Mouse (Mus musculus): ENCODE results near the gene Tvp23a. TPM values are rescaled to one million over a fixed set of nuclear protein-coding genes. Genes with fewer than 3 reads are reported as not detected.

Tvp23a gene
- polyA plus RNA-seq, 1 experiment from 2014 or later = 60.3 TPM

DNA sequence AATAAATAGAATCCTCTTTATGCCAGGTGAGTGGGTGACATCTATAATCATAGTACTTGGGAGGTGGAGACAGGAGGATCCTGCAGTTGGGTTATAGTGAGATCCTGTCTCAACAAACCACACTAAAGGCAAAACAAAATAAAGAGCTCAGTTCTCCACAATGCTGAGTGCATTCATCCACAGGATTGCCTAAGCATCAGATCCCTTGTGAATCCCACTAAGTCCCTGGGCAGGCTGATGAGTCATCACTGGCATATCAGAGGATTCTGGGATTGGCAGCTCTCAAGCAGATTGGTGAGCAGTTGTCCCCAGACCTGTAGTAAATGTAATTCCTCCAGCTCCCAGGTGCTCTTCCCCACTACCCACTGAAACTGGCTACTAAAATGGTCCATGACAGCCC lies 3.4 kb downstream of the Tvp23a start:
- no peak for ATAC-seq
- H3K9ac ChIP-seq (replicated peaks; ENCODE audit: low read depth, low read length) = no peak overlapping the region
- H3K4me1 ChIP-seq (replicated peaks; ENCODE audit: control insufficient read depth, insufficient read depth, low read length) = peaks cover 29% of the 10 kb centered on the region

DNA sequence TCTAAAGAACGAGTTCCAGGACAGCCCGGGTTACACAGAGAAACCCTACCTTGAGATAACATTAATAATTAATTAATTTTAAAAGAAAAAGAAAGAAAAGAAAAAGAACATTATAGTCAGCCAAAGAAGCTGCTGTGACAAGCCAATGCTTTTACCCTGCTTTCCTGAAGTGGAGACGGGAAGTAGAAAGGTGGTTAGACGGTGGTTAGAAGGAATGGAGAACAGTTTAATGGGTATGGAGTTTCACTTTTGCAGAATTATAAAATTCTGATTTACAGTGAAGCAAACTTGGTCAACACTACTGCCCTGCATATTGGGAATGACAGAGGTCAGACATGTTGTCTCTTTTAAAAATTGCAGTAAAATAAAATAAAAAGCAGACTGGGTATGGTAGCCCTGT lies 5.4 kb downstream of the Tvp23a start:
- no peaks in the 10 kb centered on the region for H3K36me3 ChIP-seq (ENCODE audit: control insufficient read depth, insufficient read depth)
- WGBS = 92% methylated on average over 4 of the region's 4 CpGs
- H3K4me2 ChIP-seq (ENCODE audit: low read length) = no peak overlapping the region
- H3K27me3 ChIP-seq (replicated peaks; ENCODE audit: control insufficient read depth, insufficient read depth, low read length) = no peaks in the 10 kb centered on the region
- ATAC-seq = no peak
- H3K27ac ChIP-seq (ENCODE audit: low read length) = no peak overlapping the region
- H3K4me1 ChIP-seq (replicated peaks; ENCODE audit: control insufficient read depth, insufficient read depth, low read length) = peaks cover 23% of the 10 kb centered on the region
- H3K4me3 ChIP-seq (replicated peaks; ENCODE audit: low read length) = no peak overlapping the region
- H3K9me3 ChIP-seq (ENCODE audit: control insufficient read depth, low read length) = no peaks in the 10 kb centered on the region
- no peak overlapping the region for H3K9ac ChIP-seq (replicated peaks; ENCODE audit: low read depth, low read length)

More for the DNA sequence above, 3.4 kb downstream of the Tvp23a start:
- Histone ChIP-seq H3K36me3 (ENCODE audit: control insufficient read depth, insufficient read depth) (no peaks in the 10 kb centered on the region), H3K27me3 (replicated peaks; ENCODE audit: control insufficient read depth, insufficient read depth, low read length) (no peaks in the 10 kb centered on the region), H3K27ac (ENCODE audit: low read length) (no peak overlapping the region), H3K4me2 (ENCODE audit: low read length) (no peak overlapping the region), H3K4me3 (replicated peaks; ENCODE audit: low read length) (no peak overlapping the region), H3K9me3 (ENCODE audit: control insufficient read depth, low read length) (no peaks in the 10 kb centered on the region)

DNA sequence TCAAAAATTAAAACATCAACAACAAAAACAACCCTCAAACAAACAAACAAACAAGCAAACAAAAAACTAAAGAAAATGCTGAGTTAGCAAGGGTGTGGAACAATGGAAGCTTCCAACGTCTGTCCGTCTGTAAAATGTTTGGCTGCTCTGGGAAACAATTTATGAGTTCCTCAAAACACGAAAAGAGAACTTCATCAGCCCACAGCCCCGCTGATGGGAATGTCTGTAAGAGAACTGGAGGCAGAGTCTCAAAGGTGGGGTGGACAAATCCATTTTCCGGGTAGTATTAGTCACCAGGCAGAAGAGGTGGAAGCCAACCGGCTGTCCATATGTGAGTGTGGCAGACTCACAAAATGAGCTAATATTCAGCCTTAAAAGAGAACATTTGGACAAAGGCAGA lies 5.8 kb downstream of the Tvp23a start:
- H3K4me2 ChIP-seq (ENCODE audit: low read length) = no peak overlapping the region
- H3K9ac ChIP-seq (replicated peaks; ENCODE audit: low read depth, low read length) = no peak overlapping the region
- no peaks in the 10 kb centered on the region for H3K9me3 ChIP-seq (ENCODE audit: control insufficient read depth, low read length)
- H3K27me3 ChIP-seq (replicated peaks; ENCODE audit: control insufficient read depth, insufficient read depth, low read length) = no peaks in the 10 kb centered on the region
- peaks cover 22% of the 10 kb centered on the region for H3K4me1 ChIP-seq (replicated peaks; ENCODE audit: control insufficient read depth, insufficient read depth, low read length)
- ATAC-seq = no peak
- H3K27ac ChIP-seq (ENCODE audit: low read length) = no peak overlapping the region
- 89% methylated on average over 6 of the region's 6 CpGs for WGBS
- H3K4me3 ChIP-seq (replicated peaks; ENCODE audit: low read length) = no peak overlapping the region
- no peaks in the 10 kb centered on the region for H3K36me3 ChIP-seq (ENCODE audit: control insufficient read depth, insufficient read depth)

DNA sequence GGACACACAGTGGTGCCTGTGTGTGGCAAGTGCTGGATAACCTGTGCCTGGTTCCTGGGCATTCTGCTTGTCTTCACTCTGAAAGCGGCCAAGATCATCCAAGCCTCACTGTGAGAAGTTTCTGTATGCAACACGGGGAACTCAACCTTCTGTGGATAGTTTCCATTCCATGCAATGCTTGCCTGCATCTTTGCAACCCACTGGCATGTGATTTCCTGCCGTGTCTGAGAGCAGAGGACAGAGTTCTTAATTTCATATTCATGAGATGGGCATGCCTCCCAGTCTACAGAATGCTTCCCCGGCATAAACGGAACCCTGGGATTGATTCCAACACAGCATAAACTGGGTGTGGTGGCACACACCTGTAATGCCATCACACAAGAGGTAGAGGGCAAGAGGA lies 9.1 kb downstream of the Tvp23a start:
- ATAC-seq = no peak
- Histone ChIP-seq H3K27ac (ENCODE audit: low read length) (no peak overlapping the region), H3K4me1 (replicated peaks; ENCODE audit: control insufficient read depth, insufficient read depth, low read length) (no peaks in the 10 kb centered on the region), H3K27me3 (replicated peaks; ENCODE audit: control insufficient read depth, insufficient read depth, low read length) (no peaks in the 10 kb centered on the region), H3K4me3 (replicated peaks; ENCODE audit: low read length) (no peak overlapping the region), H3K36me3 (ENCODE audit: control insufficient read depth, insufficient read depth) (no peaks in the 10 kb centered on the region), H3K9ac (replicated peaks; ENCODE audit: low read depth, low read length) (no peak overlapping the region), H3K4me2 (ENCODE audit: low read length) (no peak overlapping the region), H3K9me3 (ENCODE audit: control insufficient read depth, low read length) (no peaks in the 10 kb centered on the region)
- 72% methylated on average over 5 of the region's 5 CpGs for WGBS

DNA sequence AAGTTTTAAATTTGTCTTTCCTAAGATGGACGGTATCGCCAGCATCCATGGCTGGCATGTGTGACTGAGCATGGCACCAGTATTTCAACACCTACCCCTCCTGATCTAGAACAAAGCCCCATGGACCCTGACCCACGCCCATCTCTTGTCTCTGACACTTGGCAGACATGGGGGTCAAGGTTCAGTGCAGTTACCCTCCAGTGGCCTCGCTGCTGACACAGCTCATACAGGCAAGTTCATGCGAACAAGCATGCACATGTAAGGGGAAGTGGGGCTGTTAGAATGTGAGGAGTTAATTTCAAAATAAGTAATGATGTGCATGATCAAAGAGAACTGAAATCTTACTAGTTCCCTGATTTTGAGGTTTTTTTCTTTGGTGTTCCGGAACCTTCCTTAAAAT lies 11.0 kb downstream of the Tvp23a start:
- Histone ChIP-seq H3K36me3 (ENCODE audit: control insufficient read depth, insufficient read depth) (no peaks in the 10 kb centered on the region), H3K27me3 (replicated peaks; ENCODE audit: control insufficient read depth, insufficient read depth, low read length) (no peaks in the 10 kb centered on the region), H3K4me1 (replicated peaks; ENCODE audit: control insufficient read depth, insufficient read depth, low read length) (no peaks in the 10 kb centered on the region), H3K9ac (replicated peaks; ENCODE audit: low read depth, low read length) (no peak overlapping the region), H3K4me3 (replicated peaks; ENCODE audit: low read length) (no peak overlapping the region), H3K4me2 (ENCODE audit: low read length) (no peak overlapping the region), H3K9me3 (ENCODE audit: control insufficient read depth, low read length) (no peaks in the 10 kb centered on the region), H3K27ac (ENCODE audit: low read length) (no peak overlapping the region)
- no peak for ATAC-seq
- WGBS = 86% methylated on average over 6 of the region's 6 CpGs

DNA sequence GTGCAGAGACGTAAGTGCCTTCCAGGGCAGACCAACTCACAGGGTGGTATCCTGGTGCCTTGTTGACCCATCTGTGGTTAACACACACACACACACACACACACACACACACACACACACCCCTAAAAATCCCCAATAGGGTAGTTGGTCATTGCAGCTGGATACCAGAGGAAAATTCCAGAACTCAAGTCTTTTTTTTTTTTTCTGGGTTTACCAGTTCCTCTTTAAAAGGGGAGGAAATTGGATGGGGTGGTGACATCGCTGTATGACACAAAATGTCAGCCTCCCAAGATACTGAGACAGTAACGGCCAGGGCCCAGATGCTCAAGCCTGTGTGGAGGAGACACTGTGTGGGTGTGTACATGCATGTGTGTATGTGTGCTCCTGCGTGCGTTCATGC lies 13.8 kb downstream of the Tvp23a start:
- no peaks in the 10 kb centered on the region for H3K36me3 ChIP-seq (ENCODE audit: control insufficient read depth, insufficient read depth)
- ATAC-seq = no peak
- no peaks in the 10 kb centered on the region for H3K4me1 ChIP-seq (replicated peaks; ENCODE audit: control insufficient read depth, insufficient read depth, low read length)
- no peak overlapping the region for H3K9ac ChIP-seq (replicated peaks; ENCODE audit: low read depth, low read length)
- H3K4me3 ChIP-seq (replicated peaks; ENCODE audit: low read length) = no peak overlapping the region
- H3K27me3 ChIP-seq (replicated peaks; ENCODE audit: control insufficient read depth, insufficient read depth, low read length) = no peaks in the 10 kb centered on the region
- H3K4me2 ChIP-seq (ENCODE audit: low read length) = no peak overlapping the region
- no peak overlapping the region for H3K27ac ChIP-seq (ENCODE audit: low read length)
- WGBS = 91% methylated on average over 5 of the region's 5 CpGs
- H3K9me3 ChIP-seq (ENCODE audit: control insufficient read depth, low read length) = no peaks in the 10 kb centered on the region

DNA sequence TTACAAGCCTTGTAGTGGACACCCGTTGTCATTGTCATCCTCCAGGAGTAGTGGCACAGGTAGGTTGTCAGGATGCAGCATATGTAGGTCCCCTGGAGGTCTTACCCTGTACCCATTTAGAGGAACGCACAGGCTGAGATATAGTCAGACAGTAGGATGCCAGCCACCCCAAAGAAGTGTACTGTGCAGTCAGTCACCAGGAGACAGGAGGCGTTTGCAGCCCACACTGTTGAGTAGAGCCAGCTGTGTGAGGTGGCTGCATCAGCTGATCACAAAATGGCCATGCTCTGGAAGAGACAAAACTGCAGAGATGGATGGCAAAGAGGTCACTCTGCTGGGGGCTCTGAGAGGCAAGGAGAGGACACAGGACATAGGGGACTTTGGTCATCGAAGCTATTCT lies 14.8 kb downstream of the Tvp23a start:
- no peak overlapping the region for H3K4me3 ChIP-seq (replicated peaks; ENCODE audit: low read length)
- ATAC-seq = no peak
- peaks cover 2% of the 10 kb centered on the region; the same call in 1 of the 2 replicates for H3K36me3 ChIP-seq (ENCODE audit: control insufficient read depth, insufficient read depth)
- H3K9ac ChIP-seq (replicated peaks; ENCODE audit: low read depth, low read length) = no peak overlapping the region
- no peak overlapping the region for H3K4me2 ChIP-seq (ENCODE audit: low read length)
- H3K4me1 ChIP-seq (replicated peaks; ENCODE audit: control insufficient read depth, insufficient read depth, low read length) = no peaks in the 10 kb centered on the region
- no peak overlapping the region for H3K27ac ChIP-seq (ENCODE audit: low read length)
- no peaks in the 10 kb centered on the region for H3K9me3 ChIP-seq (ENCODE audit: control insufficient read depth, low read length)
- H3K27me3 ChIP-seq (replicated peaks; ENCODE audit: control insufficient read depth, insufficient read depth, low read length) = no peaks in the 10 kb centered on the region
- WGBS = 87% methylated on average over 4 of the region's 4 CpGs

DNA sequence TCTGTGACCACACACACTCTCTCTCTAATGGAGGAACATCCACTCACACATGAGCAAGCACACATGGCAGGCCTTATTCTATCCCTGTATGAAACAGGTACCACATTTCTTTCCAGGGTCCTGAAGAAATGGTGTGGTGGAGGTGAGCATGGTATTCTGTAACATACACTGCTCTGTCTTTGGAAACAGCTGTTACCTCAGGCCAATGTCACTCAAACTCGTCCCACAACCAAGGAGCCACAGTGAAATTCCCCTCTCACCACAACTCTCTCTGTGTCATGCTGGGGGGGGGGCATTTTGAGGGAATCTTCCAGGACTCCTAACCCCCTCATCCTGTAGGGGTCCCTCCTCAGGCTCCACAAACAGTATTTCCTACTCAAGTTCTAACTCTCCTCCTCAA lies 15.3 kb downstream of the Tvp23a start:
- H3K4me1 ChIP-seq (replicated peaks; ENCODE audit: control insufficient read depth, insufficient read depth, low read length) = no peaks in the 10 kb centered on the region
- H3K9me3 ChIP-seq (ENCODE audit: control insufficient read depth, low read length) = no peaks in the 10 kb centered on the region
- H3K27ac ChIP-seq (ENCODE audit: low read length) = no peak overlapping the region
- no peak for ATAC-seq
- no peak overlapping the region for H3K9ac ChIP-seq (replicated peaks; ENCODE audit: low read depth, low read length)
- 95% methylated on average over 1 of the region's 1 CpGs for WGBS
- H3K4me2 ChIP-seq (ENCODE audit: low read length) = no peak overlapping the region
- H3K36me3 ChIP-seq (ENCODE audit: control insufficient read depth, insufficient read depth) = peaks cover 2% of the 10 kb centered on the region; the same call in 1 of the 2 replicates
- H3K27me3 ChIP-seq (replicated peaks; ENCODE audit: control insufficient read depth, insufficient read depth, low read length) = no peaks in the 10 kb centered on the region
- H3K4me3 ChIP-seq (replicated peaks; ENCODE audit: low read length) = no peak overlapping the region

DNA sequence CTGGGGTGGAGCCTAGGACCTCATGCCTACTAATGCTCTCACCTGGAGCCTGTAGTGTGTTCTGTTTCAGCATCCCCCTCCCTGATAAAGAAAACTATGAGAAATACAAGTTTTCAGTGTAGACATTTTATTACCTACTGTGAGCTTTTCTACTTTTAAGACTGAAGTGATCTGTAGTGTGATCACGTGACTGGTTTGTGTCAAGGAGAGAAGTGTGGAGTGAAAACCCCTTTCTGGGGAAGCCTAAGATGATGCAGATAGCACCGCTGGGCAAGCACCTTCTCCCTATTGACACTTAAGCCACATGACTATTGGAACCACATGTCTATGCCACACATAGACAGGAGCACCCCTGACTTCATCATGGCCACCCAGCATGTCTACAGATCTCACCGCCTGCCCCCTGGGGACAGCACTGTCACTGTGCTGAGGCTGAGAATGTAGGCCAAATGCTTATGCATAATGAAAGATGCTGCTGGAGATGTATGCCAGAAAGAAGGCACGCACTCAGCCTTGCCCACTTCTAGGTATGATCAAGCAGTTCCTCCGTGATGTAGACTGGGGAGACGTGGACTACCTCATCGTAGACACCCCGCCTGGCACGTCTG lies 26.6 kb downstream of the Tvp23a start:
- ATAC-seq = no peak
- H3K9me3 ChIP-seq (ENCODE audit: control insufficient read depth, low read length) = no peaks in the 10 kb centered on the region
- no peaks in the 10 kb centered on the region for H3K27me3 ChIP-seq (replicated peaks; ENCODE audit: control insufficient read depth, insufficient read depth, low read length)
- WGBS = 94% methylated on average over 9 of the region's 9 CpGs
- H3K9ac ChIP-seq (replicated peaks; ENCODE audit: low read depth, low read length) = no peak overlapping the region
- H3K27ac ChIP-seq (ENCODE audit: low read length) = no peak overlapping the region
- H3K4me3 ChIP-seq (replicated peaks; ENCODE audit: low read length) = no peak overlapping the region
- no peaks in the 10 kb centered on the region for H3K4me1 ChIP-seq (replicated peaks; ENCODE audit: control insufficient read depth, insufficient read depth, low read length)
- no peak overlapping the region for H3K4me2 ChIP-seq (ENCODE audit: low read length)
- peaks cover 41% of the 10 kb centered on the region for H3K36me3 ChIP-seq (ENCODE audit: control insufficient read depth, insufficient read depth)

DNA sequence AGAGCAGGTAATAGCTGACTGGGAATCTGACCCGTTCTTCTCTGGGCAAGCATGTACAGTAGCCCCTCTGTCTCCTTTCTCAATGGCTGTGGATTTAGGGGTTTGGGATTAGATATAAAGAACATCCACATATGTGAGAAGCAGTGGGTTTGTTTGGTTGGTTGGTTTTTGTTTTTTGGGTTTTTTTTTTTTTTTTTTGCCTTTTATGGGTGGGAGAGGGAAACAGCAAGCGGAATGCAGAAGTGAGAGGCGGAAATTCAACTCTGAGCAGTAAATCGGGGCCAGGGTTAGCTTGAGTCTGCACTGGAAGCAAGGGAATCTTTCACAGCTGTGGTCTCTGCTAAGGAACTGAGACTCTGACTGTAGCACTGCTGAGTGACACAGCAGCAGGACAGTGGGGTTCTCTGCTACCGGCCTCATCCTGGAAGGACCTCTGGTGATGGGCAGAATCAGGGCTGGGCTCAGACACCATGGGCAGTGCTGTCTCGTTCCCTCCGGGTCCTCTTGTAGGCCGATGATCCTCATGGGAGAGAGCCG lies 29.4 kb downstream of the Tvp23a start:
- Histone ChIP-seq H3K9ac (replicated peaks; ENCODE audit: low read depth, low read length) (no peak overlapping the region), H3K9me3 (ENCODE audit: control insufficient read depth, low read length) (no peaks in the 10 kb centered on the region), H3K36me3 (ENCODE audit: control insufficient read depth, insufficient read depth) (peaks cover 29% of the 10 kb centered on the region), H3K4me1 (replicated peaks; ENCODE audit: control insufficient read depth, insufficient read depth, low read length) (peaks cover under 1% of the 10 kb centered on the region; the same call in 1 of the 2 replicates), H3K4me3 (replicated peaks; ENCODE audit: low read length) (no peak overlapping the region), H3K4me2 (ENCODE audit: low read length) (no peak overlapping the region), H3K27me3 (replicated peaks; ENCODE audit: control insufficient read depth, insufficient read depth, low read length) (no peaks in the 10 kb centered on the region), H3K27ac (ENCODE audit: low read length) (no peak overlapping the region)
- no peak for ATAC-seq
- 94% methylated on average over 9 of the region's 9 CpGs for WGBS

Data from forebrain, embryonic 16.5 days (tissue).